Mouse (Mus musculus) embryo, embryonic 11.5 days (tissue): ENCODE measurements around the gene Plod3.
A peak's percentile ranks its signal among the peaks of the same experiment; 100 is the strongest.
"Not testable (repeated sequence)": the region's sequence is repeated elsewhere in the genome, so short reads cannot be mapped to it uniquely, and the experiment has no call there.

Experiments
- DNase-seq: peaks from one replicate; pipeline ENCODE4 v3.0.0-alpha.2; 2012; ENCODE audit warnings: low read depth, low spot score

The Plod3 gene

DNA sequence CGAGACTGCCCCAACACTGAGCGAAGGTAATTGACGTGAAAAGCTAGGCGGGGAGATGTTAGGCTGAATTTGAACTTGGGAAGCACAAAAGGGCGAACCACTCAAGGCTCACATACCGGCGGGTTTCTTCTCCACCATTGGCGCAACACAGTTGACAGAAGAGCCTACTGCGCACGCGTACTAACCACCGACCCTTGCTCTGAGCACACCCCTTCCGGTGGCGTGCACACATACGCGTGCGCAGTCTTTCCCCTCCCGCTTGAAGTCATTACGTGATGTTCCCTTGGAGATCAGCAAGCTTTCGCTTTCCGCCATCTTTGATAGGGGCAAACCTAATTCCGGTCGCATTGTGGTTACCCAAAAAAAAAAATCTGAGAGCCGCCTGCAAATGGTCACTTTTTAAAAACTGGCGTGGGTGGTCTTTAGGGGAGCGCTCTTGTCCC is at the start of gene Plod3:
TSS of gene Plod3 (plus strand) at position 325 of the 443 bp plus-strand sequence.
- peak; percentile 99 for DNase-seq

DNA sequence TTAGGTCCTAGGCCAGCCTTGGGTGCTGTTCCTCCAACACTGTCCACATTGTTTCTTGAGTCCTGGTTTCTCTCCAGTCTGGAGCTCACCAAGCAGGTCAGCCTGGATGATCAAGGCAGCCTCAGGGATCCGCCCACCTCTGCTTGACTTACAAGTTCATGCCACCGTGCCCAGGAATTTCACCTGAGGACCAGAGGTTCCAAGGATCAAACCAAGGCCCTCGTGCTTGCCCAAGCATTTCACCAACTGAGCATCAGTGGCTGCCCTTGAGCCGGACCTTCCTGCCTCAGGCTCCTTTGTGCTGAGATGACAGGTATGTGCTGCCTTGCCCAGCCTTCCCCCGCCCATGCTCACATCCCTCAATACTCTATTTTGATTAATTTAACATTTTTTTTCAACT is 49.2 kb upstream of the Plod3 start:
- DNase-seq, result no peak

DNA sequence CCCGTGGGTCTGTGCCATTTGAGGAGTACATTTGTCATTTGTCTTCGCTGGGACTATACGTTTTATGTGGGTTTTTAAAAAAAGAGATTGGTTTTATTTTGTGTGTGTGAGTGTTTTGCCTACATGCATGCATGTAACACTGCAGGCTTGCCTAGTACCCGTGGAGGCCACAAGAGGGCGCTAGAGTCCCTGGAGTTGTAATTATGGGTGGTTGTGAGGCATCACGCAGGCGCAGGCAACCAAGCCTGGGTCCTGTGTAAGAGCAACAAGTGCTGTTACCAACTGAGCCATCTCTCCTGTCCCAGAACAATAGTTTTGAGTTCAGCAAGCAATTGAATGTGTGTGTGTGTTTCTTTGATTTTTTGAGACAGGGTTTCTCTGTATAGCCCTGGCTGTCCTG is 47.5 kb upstream of the Plod3 start:
- no peak for DNase-seq

DNA sequence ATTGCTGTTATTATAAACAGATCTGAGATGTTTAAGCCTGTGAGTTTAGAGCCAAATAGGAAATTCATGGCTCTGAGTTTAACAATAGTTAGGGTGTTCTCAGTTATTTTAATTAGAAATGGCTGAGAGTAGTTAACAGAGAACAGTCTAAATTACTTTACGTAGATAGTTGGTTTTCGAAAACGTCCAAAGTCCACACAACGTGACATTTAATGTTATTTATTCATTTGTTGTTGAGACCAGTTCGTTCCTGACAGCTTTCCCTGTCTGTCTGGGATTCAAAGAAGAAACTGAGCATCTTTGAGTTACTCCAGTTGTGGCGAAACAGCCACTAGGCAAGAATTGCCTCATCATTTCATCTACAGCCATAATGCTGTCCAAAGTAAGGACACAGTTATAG is 46.8 kb upstream of the Plod3 start:
- DNase-seq, result not testable (repeated sequence)

DNA sequence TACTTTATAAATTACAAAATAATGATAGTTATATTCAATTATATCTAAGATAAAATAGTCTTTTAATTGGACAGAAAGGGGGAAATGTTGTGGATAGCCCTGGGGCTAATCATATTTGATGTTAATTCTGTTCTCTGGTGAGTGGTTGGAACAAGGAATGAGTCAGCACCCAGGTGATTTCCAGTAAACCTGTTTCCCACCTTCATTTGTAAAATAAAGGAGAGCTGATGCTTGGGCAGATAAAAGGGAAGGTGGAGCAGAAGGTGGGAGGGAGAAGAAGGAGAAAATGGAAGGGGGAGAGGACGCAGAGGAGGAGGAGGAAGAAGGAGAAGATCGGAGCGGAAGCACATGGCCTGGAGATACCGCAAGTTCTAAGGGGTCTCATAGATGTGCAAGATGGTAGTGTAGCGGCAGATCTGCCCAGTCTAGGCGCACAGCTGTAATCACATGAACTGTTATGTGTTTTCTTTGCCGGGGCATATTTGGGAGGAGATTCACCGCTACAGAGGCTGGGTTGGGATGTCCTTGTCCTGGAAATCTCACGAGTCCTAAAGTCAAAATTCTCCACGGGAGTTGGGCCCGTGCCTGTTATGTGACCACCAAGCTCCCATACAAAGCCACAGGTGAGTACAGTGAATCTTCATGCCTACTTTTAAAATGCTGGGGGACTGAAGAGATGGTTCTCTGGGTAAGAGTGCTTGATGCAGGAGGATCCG is 45.8 kb upstream of the Plod3 start:
- no peak for DNase-seq

DNA sequence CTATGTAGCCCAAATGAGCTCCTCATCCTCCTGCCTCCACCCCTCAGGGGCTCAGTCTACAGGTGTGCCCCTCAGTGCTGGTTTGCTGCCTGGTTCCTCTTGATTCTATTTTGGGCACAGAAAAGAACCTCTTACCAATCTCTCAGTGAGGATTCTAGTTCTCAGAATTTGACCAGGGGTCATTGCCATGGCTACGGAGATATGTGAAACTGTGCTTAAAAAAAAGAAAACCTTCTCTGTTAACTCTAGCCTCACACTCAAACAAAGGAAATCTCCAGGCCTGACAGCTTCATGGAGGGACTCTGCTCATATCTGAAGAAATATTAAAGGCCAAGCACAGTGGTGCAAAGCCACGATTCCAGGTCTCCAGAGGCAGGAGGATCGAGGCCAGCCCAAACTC is 44.0 kb upstream of the Plod3 start:
- no peak for DNase-seq

DNA sequence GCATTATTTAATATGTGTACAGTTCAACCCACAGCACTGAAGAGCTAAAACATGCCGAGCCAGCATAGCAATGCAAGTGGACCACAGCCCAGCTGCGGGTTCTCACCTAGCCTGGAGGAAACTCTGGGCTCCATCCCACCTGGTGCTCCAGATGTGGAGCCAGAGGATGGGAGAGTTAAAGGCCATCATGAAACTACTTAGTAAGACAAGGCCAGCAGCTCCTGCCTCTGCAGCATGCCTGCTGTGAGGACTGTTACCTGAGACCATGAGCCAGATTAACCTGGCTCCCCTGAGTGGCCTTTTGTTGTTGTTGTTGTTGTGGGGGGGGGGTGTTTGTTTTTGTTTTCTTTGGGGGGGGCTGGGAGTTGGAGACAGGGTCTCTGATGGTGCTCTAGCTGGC is 43.4 kb upstream of the Plod3 start:
- DNase-seq, result no peak

DNA sequence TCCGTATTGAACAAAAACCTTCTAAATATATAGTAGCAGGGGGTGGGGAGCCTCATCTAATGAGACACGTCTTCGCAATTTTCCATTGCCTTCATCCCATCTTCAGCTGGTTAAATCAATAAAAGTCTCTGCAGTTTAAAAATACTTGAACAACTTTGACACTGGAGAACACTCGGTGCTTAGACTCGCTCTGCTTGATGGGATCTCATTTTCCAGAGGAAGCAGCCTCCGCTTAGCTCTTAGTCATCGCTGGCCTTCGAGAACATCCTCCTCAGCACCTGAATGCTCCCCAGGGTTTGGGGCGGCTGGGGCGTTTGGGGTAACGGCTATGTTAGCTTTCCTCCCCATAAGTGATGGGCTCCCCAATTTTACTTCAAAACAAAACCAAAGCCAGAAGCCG is 41.7 kb upstream of the Plod3 start:
- no peak for DNase-seq

DNA sequence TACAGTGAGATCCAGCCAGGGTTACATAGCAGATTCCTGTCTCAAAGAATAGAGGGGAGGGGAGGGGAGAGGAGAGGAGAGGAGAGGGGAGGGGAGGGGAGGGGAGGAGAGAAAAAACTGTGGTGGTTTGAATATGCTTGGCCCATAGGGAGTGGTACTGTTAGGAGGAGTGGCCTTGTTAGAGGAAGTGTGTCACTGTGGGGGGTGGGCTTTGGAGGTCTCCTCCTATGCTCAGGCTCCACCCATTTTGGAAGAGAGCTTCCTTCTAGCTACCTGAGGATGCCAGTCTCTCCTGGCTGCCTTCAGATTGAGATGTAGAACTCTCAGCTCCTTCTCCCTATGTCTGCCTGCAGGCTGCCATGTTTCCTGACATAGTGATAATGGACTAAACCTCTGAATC is 38.9 kb upstream of the Plod3 start:
- DNase-seq, result no peak

DNA sequence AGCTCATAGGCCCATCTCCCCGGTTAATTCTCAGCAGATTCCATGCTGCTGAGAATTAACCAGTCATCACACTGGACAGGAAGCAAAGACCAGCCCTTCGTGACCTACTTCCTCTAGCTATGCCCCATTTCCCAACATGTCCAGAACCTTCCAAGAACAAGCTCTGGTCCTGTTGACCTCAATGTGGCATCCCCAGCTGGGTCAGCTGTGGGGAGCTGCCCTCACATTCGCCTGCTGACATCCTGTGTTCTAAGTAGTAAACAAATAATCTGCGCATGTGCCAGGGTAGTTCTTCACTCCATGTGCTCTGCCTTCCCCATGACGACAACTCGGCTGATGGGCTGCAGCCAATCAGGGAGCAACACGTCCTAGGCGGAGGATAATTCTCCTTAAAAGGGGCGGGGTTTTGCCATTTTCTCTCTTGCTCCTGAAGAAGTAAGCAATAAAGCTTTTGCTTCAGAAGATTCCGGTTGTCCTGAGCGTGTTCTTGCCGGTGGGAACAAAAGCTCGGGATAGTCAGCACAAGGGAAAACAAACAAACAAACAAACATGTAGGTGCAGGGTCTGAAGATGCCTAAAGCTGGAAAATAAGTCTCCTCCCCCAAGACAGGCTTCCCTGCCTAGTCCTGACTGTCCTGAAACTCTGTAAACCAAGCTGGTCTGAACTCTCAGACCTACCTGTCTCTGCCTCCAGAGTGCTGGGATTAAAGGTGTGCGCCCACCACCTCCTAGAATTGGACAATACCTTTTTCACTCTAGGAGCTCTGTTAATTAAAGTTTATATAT is 37.1 kb upstream of the Plod3 start:
- DNase-seq, result not testable (repeated sequence)

DNA sequence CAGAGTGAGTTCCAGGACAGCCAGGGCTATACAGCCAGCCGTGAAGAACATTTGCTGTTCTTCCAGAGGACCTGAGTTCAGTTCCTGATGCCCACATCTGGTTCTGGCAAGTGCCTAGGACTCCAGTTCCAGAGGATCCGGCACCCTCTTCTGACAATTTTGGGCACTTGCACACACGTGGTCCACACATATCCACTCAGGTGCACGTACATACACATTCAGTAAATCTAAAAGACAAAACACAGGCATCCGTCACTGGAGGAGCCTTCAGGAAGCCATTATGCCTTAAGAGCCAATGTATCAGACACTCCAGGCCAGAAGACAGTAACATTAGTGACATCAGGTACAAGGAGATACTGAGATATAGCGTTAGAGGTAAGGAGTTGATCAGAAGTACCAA is 36.3 kb upstream of the Plod3 start:
- DNase-seq, result no peak

DNA sequence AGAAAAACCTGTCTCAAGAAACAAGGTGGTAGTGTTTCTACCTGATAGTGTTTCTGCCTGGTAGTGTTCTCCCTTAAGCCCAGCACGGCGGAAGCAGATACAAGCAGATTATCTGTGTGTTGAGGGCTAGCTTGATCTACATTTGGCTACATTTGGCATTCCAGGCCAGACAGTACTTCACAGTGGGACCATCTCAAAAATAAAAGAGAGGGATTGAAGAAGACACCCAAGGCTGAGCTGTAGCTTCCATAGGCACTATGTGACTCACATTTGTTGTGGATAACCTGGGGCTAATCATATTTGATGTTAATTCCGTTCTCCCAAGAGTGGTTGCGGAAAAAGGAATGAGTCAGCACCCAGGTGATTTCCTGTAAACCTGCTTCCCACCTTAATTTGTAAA is 34.7 kb upstream of the Plod3 start:
- no peak for DNase-seq

DNA sequence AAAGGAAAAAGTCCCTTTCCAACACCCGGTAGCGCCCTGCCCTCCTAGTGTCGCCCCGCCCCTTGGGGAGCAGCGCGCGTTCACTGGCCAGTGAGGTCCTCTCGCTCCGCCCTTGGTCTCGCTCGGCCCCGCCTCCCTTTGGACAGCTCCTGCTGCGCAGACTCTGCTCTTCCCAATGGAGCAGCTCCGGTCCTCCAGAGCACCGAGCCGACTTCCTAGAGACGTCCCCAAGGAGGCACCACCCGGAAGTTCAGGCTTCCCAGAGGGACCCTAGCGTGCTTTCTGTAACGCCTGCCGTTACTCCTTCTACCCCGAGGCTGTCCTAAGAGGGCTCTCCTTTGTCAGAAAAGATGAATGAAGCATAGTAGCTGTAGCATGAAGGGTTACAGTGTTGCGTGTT is 33.8 kb upstream of the Plod3 start, which contains the start of gene Fis1:
TSS of gene Fis1 (plus strand) at position 261 of the 400 bp plus-strand sequence.
- peak; percentile 94 for DNase-seq

DNA sequence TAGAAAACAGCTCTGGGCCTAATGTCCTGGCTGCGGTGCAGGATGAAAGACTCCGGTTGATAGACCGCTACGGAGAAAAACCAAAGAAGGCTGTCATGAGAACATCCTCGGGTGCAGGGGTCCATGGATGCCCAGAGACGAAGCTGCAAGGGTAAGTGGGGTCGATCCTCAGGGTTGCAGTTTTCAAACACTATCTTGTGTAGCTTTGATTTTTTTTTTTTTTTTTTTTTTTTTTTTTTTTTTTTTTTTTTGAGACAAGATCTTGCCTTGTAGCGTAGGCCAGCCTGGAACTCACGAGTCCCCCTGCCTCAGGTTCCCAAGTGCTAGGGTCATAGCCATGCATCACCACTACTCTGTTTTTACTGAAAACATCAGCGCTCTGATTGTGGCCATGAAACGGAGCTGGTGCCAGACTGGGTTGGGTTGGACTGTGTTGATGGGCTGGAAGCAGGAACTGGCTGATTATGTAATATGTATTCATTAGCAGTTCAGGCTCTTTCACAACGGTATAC is 33.3 kb upstream of the Plod3 start:
- DNase-seq, result no peak

DNA sequence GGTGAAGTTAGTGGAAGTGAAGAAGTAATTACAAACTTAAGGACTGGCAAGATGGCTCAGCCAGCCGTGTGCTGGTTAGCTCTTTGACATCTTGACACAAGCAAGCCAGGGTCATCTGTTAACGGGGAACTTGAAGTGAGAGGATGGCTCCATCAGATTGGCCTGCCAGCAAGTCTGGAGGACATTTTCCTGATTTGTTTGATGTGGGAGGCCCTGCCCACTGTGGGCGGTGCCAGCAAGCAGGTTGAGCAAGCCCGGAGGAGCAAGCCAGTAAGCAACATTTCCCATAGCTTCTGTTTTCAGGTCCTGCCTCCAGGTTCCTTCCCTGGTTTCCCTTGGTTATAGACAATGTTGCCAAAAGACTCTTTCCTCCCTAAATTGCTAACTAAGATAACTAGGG is 31.2 kb upstream of the Plod3 start:
- no peak for DNase-seq

DNA sequence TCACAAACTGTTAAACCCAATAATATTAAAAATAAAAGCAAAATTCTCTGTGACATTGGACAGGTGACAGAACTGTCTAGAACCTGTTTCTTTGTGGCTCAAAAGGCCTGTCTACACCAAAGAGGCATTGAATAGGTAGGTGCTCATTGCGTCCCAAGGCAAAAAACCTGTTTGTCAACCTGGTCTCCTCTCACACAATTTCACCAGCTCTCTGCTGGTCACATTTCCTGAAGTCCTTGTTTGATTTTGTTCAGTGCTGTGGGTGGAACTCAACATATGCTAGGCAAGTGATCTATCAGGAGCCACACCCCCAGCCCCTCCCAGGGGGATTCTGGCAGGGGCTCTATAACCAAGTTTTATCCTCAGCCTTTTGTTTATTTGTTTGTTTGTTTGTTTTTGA is 29.6 kb upstream of the Plod3 start:
- DNase-seq, result no peak

DNA sequence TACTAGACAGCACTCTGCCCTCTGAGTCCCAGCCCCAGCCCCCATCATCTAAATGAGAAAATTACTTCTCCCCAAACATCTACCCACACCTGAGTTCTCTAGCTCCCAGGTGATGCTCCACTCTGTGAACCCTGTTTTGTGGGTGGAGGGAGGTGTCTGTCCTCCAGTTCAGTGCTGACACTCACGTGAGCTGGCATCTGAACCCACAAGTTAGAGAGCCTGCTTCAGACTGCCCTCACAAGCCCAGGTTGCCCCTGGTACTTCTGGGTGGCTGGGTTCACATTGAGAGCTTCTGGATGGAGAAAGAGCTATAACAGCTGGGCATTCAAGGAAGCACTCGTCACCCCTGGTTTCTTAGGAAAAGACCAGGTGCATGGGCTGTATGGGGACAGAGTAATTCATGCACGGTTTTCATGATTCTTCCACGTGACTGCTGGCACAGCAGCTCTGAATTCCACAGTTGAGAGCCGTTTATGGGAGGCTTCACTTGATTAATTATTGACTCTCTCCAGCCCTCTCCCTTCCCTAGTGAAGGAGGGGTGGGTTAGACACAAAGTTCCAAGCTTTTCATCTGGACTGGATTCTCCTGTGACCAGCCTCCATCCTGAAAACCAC is 27.7 kb upstream of the Plod3 start:
- DNase-seq, result no peak

DNA sequence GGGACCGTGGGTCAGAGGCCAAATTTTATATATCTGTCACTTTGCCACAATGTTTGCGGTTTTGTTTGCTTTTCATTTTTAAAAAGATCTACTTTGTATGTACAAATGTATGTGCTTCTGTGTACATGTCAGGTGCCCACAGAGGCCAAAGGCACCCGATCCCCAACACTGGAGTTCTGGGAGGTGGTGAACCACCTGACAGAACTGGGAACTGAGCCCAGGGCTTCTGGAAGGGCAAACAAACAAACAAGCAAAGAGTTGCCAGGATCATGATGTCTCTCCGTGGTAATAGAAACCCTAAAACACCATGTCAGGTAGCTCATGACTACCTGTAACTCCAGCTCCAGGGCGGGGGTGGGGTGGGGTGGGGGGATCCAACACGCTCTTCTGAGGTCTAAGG is 26.8 kb upstream of the Plod3 start:
- no peak for DNase-seq

DNA sequence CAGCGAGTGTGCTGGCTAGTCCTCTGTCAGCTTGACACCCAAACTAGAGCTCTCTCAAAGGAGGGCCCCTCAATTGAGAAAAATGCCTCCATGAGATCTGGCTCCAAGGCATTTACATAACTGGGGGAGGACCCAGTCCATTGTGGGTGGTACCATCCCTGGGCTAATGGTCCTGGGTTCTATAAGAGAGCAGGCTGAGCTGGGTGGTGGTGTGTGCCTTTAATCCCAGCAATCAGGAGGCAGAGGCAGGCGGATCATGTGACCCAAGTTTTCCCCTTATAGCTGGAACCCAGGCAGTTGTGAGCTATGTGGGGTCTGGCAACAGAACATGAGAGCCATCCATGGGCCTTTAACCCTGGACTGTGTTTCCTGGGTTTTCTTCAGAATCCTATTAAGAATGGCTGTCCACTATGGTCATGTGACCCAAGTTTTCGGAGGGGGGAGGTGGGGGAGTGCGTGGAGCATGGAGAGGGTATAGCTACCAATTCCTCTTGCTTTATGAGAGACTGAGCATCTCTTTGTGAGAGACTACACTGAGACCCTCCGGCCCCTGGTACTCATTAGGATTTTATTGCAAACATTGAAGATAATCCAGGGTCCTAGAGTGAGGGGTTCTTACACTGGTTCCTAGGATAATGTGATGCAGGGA is 25.4 kb upstream of the Plod3 start:
- no peak for DNase-seq

DNA sequence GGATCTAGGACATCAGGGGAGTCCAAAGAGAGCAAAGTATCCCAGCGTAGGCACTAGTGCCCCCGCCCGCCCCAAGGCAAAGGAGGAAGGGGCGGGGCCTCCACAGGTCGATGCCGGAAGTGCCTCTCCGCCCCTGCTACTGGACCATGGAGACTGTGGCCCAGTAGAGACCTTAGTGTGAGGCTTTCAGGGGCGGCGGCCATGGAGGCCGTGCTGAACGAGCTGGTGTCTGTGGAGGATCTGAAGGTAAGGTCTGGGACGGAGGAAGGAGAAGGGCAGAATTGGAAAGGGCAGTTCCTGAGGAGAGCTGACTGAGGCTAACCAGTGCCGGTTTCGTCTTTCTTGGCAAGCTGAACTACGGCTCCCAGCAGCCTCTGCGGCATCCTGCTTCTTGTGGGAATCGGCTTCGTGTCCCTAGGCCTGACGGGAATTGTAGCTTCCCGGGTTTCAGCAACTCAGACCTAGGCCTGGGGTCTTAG is 24.8 kb upstream of the Plod3 start:
- DNase-seq, result peak; percentile 80

DNA sequence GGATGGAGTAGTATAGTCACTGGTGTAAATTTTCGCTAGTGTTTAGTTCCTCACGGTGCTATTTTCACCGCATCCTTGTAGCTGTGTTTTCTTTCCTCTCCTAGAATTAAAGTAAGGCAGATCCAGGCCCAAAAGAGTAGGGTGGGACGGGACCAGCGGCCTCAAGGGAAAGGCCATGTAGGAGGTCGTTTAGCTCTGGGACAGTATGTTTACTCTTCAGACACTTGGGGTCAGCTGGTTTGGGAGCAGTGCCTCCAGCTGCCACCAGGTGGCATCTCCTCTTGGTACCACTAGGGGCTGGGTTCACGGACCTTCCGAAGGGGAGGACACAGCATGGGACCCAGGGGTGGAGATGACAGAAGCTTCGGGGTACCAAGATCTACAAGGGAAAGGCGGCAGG is 24.3 kb upstream of the Plod3 start:
- peak; percentile 57 for DNase-seq
